Mouse (Mus musculus): Measurements from ENCODE around the gene Pi4ka.
A peak's percentile ranks its signal among the peaks of the same experiment; 100 is the strongest.

Pi4ka gene

DNA sequence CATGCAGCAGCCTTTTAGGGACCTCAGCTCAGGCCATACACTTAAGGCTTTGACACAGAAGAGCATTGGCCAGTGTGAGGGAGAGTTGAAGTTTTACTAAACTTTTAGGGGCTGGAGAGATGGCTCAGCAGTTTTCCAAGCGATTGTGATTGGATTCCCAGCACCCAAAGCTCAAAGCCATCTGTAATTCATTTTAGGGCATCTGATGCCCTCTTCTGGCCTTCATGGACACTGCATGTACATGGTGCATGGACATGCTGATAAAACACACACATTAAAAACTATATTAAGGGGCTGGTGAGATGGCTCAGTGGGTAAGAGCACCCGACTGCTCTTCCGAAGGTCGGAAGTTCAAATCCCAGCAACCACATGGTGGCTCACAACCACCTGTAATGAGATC lies 135.0 kb downstream of the Pi4ka start:
- DNase-seq: no peak

DNA sequence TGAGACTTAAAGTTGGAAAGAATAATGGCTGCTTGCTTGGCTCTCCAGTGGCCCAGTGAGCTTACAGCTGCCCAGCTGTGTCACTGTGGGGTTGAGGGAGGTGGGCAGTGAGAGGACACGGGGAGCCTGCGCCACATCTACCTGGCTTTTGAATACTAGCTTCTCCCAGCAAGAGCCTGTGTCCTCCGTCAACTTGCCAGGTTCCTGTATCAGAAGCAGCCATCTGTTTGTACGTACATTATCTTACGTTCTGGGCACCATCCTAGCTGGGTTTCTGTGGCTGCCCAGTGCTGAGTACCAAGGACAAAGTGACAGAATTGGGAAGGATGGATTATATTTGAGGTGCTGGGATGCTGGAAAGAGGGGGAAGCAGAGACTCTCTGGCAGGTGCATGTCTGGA lies 136.2 kb downstream of the Pi4ka start:
- DNase-seq: no peak

- DNase-seq: no peak
These were observed 138.2 kb downstream of the Pi4ka start for GRCm38 (mm10) chr16:17267937-17268336.

GRCm38 (mm10) chr16:17266113-17266512 lies 140.0 kb downstream of the Pi4ka start:
- no peak for DNase-seq

DNA sequence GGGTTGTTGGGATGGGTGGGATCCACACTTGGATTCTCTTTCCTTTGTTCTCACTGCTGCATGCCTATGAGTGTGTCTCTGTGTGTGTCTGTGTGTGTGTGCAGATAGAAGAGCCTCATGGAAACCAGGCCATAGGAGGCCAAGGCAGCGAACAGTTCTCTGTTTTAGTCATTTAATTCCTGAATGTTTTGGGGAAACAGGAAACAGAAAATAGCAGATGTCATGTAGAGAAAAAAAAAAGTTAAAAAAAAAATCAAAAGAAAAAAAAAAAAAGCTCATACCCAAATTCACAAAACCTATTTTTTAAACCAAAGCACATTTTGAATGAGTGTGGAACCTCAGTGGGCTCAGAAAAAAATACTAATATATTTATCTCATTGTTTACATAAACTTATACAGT lies 144.8 kb downstream of the Pi4ka start:
- DNase-seq: no peak

GRCm38 (mm10) chr16:17258917-17259316 lies 147.2 kb downstream of the Pi4ka start:
- DNase-seq: no peak

GRCm38 (mm10) chr16:17257359-17257821 lies 148.7 kb downstream of the Pi4ka start:
- DNase-seq: no peak

DNA sequence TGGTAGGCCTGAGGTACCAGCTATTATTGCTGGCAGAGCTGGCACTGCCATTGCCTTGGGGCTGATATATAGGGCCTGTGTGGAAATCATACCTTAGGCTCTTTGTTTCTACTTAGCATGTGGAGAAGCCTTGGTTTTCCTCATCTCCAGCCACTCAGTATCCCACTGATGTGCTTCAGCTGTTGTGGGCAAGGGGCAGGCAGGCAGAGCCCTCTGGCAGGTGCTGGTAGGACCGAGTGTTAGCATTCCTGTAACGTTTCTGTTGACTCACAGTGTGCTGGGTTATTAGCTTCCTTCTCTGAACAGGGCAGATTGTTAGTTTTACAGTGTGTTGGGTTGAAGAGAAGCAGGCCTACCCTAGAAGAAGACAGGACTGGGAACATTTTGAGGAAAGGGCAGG lies 150.8 kb downstream of the Pi4ka start:
- DNase-seq: no peak

GRCm38 (mm10) chr16:17254005-17254597 lies 152.0 kb downstream of the Pi4ka start:
- DNase-seq: peak; percentile 37

- DNase-seq: no peak
These were observed 153.3 kb downstream of the Pi4ka start for GRCm38 (mm10) chr16:17252841-17253240.

DNA sequence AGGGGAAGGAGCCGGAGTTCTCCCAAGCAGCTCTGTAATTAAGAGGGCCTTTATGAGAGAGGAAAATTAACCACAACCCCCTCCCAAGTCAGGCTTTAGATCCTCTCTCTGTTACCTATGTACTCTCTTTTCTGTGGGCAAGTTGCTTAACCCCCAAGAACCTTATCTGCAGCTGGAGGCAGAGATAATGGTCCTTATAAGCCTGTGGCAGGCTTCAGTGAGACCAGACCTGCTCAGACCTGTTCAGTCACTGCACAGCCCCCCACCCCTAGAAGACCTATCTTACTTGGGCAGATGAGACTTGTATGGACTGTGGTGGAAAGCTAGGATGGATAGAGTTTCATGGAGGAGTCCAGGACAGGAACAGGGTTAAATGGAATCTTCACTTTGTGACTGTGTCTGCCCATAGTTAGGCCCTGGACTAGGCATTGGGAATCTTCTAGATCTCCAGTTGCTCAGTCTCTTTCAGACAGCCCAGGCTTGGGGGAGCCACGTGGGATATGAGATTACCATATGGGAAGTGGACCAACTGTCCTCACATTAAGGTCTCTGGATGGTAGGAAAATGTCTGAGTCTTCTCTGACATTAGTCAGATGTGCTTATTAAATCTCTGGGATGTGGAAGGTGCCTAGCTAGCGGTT lies 153.9 kb downstream of the Pi4ka start:
- no peak for DNase-seq

GRCm38 (mm10) chr16:17251539-17251938 lies 154.6 kb downstream of the Pi4ka start:
- DNase-seq: no peak

DNA sequence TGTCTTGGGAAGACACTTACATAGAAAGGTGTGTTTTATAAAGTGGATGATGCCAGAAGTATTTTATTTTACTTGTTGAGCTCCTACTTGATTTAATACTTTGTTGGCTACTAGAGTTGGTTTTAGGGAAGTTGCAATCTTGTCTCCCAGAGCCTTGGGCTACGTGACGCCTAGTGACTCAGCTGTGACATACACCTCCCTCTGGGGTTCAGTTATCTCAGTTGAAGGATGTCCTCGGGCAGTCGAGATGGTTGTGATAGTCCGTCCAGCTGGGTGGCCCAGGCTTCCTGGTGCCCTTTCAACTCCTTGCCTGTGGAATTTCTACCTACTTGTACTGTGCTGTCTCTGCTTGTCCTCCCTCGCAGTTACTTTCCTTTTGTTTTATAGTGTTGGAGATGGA lies 157.0 kb downstream of the Pi4ka start:
- DNase-seq: no peak

- no peak for DNase-seq
These were observed 158.4 kb downstream of the Pi4ka start for GRCm38 (mm10) chr16:17247727-17248126.

GRCm38 (mm10) chr16:17244996-17245395 lies 161.1 kb downstream of the Pi4ka start:
- no peak for DNase-seq

DNA sequence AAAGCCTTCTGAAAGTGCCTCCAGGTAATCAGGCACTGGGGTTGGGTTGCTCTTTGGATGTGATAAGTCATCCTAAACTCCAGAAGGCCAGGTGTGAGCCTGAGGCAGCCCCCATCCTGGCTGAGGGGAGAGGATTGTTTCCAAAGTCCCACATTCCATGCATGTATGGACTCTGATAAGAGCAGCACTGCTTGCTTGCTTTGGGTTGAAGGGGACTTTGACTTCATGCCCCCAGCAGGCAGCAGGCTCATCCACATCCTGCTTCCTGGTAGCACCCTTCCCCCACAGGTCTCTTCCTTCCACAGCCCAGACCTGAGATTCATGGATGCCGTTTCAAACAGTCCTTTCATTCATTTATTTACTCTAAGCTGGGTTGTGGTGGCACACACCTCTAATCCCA lies 162.4 kb downstream of the Pi4ka start:
- no peak for DNase-seq

DNA sequence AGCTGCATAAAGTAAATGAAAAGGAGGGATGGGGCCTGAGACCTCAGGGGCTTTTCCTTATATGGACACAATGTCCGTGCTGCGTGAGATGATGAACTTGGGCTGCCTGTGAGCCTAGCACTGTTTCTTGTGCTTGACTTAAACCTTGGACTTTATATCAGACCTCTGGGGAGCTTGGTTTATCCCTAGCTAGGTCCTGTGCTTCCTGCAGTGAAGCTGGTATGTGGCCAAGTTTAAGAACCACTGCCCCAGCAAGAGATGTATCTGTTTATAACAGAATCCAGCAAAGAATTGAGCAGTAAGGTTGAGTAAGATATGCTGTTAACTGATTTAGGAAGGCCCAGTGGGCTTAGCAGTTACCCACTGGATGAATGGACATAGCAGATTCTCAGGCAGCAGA lies 166.7 kb downstream of the Pi4ka start:
- no peak for DNase-seq

DNA sequence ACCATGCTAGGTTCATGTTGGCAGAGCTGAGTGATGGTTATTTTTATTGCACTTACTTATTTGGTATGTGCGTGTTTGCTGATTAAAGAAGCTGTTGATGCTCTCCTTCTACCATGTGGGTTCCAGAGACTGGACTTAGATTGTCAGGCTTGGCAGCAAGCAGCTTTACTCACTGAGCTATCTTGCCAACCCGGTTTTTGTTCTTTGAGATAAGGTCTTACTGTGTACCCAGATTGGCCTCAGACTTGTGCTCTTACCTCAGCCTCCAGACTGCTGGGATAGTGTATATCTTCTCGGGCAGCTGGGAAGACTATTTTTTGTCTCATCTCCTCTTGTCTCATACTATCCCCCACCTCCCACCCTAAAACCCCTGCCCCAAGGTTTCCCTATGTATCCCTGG lies 168.5 kb downstream of the Pi4ka start:
- DNase-seq: no peak

- no peak for DNase-seq
These were observed 171.0 kb downstream of the Pi4ka start for GRCm38 (mm10) chr16:17234916-17235665.

DNA sequence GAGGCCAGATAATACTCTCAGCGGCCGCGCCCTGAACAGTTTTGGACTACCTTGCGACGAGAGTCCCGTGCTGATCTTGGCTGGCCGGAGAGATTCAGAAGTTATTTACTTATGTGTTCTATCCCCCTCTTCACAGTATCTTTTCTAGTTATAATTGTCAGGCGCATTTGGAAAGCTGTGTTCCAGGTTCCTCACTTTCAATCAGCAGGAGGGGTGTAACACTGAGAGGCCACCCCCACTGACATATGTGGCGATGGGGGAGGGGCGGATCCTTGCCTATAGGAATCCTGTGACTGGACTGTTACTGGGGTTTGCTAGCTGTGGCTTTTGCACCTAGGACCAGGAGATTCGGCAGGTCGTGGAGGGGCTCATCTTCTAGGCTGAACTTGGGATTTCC lies 171.6 kb downstream of the Pi4ka start:
- DNase-seq: peak; percentile 80

DNA sequence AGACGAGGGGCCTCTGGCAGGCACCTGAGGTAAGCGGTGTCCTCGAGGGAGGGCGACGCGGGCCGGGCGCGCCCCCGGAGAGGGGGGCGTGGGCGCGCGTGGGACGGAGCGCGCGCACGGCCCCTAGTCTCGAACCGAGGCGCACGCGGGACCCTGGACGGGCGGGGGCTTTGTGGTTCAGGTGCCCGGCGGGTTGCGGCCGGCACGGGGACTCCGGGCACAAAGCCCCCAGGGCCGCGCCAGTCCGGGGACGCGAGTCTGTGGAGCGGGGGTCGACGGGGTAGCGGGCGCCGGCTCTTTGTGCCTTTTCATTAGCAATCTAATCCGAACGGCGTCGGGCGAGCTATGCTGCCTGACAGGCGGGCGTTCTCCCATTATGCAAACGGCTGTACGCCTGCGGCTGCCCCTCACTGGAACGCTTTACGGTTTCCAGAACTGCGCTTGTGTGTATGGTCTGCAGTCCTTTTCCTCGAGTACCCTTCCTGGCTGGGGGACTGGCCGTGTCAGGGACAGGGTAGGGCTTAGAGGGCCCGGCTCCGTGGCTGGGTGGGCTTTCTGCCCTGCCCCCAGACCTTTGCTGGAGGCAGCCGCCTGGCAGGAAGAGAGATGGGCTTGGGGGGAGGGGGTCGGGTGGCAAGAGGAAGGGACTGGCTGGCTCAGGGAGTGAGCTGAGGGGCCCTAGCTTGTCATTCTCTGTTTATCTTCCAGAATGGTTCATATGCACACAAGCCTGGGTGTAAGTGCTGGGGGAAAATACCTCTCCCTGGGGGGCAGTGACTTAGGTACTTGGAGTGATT lies 172.2 kb downstream of the Pi4ka start:
- peak; percentile 86 for DNase-seq

GRCm38 (mm10) chr16:17232794-17233701 lies 173.1 kb downstream of the Pi4ka start, which contains the start of gene Hic2:
Gene Hic2 (plus strand): TSS chr16:17233572.
- peak; percentile 99 for DNase-seq
